Mouse (Mus musculus): ENCODE results near the gene Rnf121. TPM values are rescaled to one million over a fixed set of nuclear protein-coding genes. Genes with fewer than 3 reads are reported as not detected.

Rnf121 gene
- polyA plus RNA-seq, 1 experiment from 2014 or later, result 18.2 TPM

- no peak overlapping the region for H3K27ac ChIP-seq (ENCODE audit: low read length)
- H3K4me1 ChIP-seq (ENCODE audit: insufficient read depth, low read depth, low read length), result peaks cover 6% of the 10 kb centered on the region; the same call in 1 of the 2 replicates
- TF ChIP-seq EP300 (IDR thresholded peaks at IDR 0.05), result no peak
- H3K9me3 ChIP-seq (ENCODE audit: low read length), result no peaks in the 10 kb centered on the region
- H3K4me3 ChIP-seq (ENCODE audit: low read depth, low read length), result no peak overlapping the region
- DNase-seq (ENCODE audit: low spot score), result peak; percentile 47
- WGBS, result 60% methylated on average over 5 of the region's 5 CpGs
- ATAC-seq, result peak; percentile 32; the same call in 1 of the 2 replicates
- H3K27me3 ChIP-seq (replicated peaks; ENCODE audit: insufficient read depth, low read length), result no peaks in the 10 kb centered on the region
- peak overlapping the region; percentile 41 for H3K4me2 ChIP-seq (replicated peaks; ENCODE audit: low read depth, low read length)
- 0 out of 2 replicates have a peak overlapping the region, but pooled peaks have one; percentile 3 for H3K9ac ChIP-seq (replicated peaks; ENCODE audit: low read depth)
- peaks cover 39% of the 10 kb centered on the region for H3K36me3 ChIP-seq (ENCODE audit: insufficient read depth, low read length)
Observed at GRCm38 (mm10) chr7:102017452-102017851, 47.8 kb downstream of the Rnf121 start.

- TF ChIP-seq CTCF (IDR thresholded peaks at IDR 0.05), result no peak
- peak overlapping the region; percentile 41; the same call in 1 of the 2 replicates for H3K4me2 ChIP-seq (replicated peaks; ENCODE audit: low read depth, low read length)
- 87% methylated on average over 4 of the region's 4 CpGs for WGBS
- no peak overlapping the region for H3K9ac ChIP-seq (replicated peaks; ENCODE audit: low read depth)
- H3K4me1 ChIP-seq (ENCODE audit: insufficient read depth, low read depth, low read length), result peaks cover 6% of the 10 kb centered on the region; the same call in 1 of the 2 replicates
- ATAC-seq (no peak), DNase-seq (ENCODE audit: low spot score) (no peak)
- no peak overlapping the region for H3K4me3 ChIP-seq (ENCODE audit: low read depth, low read length)
- H3K27me3 ChIP-seq (replicated peaks; ENCODE audit: insufficient read depth, low read length), result no peaks in the 10 kb centered on the region
- H3K27ac ChIP-seq (ENCODE audit: low read length), result no peak overlapping the region
- no peaks in the 10 kb centered on the region for H3K9me3 ChIP-seq (ENCODE audit: low read length)
- H3K36me3 ChIP-seq (ENCODE audit: insufficient read depth, low read length), result peaks cover 40% of the 10 kb centered on the region
Observed at GRCm38 (mm10) chr7:102016936-102017335, 48.3 kb downstream of the Rnf121 start.

- Histone ChIP-seq H3K4me3 (ENCODE audit: low read depth, low read length) (no peak overlapping the region), H3K9ac (replicated peaks; ENCODE audit: low read depth) (no peak overlapping the region), H3K27ac (ENCODE audit: low read length) (no peak overlapping the region), H3K9me3 (ENCODE audit: low read length) (no peaks in the 10 kb centered on the region), H3K27me3 (replicated peaks; ENCODE audit: insufficient read depth, low read length) (no peaks in the 10 kb centered on the region), H3K4me2 (replicated peaks; ENCODE audit: low read depth, low read length) (no peak overlapping the region), H3K4me1 (ENCODE audit: insufficient read depth, low read depth, low read length) (peaks cover 6% of the 10 kb centered on the region; the same call in 1 of the 2 replicates), H3K36me3 (ENCODE audit: insufficient read depth, low read length) (peaks cover 59% of the 10 kb centered on the region)
- WGBS, result 93% methylated on average over 2 of the region's 2 CpGs
- DNase-seq (ENCODE audit: low spot score), result no peak
- TF ChIP-seq EP300 (IDR thresholded peaks at IDR 0.05), result no peak
- TF ChIP-seq CTCF (IDR thresholded peaks at IDR 0.05), result no peak
- ATAC-seq, result no peak
Observed at GRCm38 (mm10) chr7:102014995-102015394, 50.3 kb downstream of the Rnf121 start.

- TF ChIP-seq EP300 (IDR thresholded peaks at IDR 0.05) (no peak), CTCF (IDR thresholded peaks at IDR 0.05) (no peak)
- no peak for DNase-seq (ENCODE audit: low spot score)
- WGBS, result 92% methylated on average over 8 of the region's 8 CpGs
- no peaks in the 10 kb centered on the region for H3K9me3 ChIP-seq (ENCODE audit: low read length)
- no peak overlapping the region for H3K27ac ChIP-seq (ENCODE audit: low read length)
- H3K4me2 ChIP-seq (replicated peaks; ENCODE audit: low read depth, low read length), result no peak overlapping the region
- H3K36me3 ChIP-seq (ENCODE audit: insufficient read depth, low read length), result peaks cover 74% of the 10 kb centered on the region
- ATAC-seq, result no peak
- no peak overlapping the region for H3K4me3 ChIP-seq (ENCODE audit: low read depth, low read length)
- H3K27me3 ChIP-seq (replicated peaks; ENCODE audit: insufficient read depth, low read length), result no peaks in the 10 kb centered on the region
- peaks cover 6% of the 10 kb centered on the region; the same call in 1 of the 2 replicates for H3K4me1 ChIP-seq (ENCODE audit: insufficient read depth, low read depth, low read length)
- H3K9ac ChIP-seq (replicated peaks; ENCODE audit: low read depth), result no peak overlapping the region
Observed at GRCm38 (mm10) chr7:102013416-102013815, 51.9 kb downstream of the Rnf121 start.

GRCm38 (mm10) chr7:102011855-102012254 is 53.4 kb downstream of the Rnf121 start:
- Histone ChIP-seq H3K9me3 (ENCODE audit: low read length) (no peaks in the 10 kb centered on the region), H3K4me2 (replicated peaks; ENCODE audit: low read depth, low read length) (no peak overlapping the region), H3K9ac (replicated peaks; ENCODE audit: low read depth) (no peak overlapping the region), H3K27me3 (replicated peaks; ENCODE audit: insufficient read depth, low read length) (no peaks in the 10 kb centered on the region), H3K36me3 (ENCODE audit: insufficient read depth, low read length) (peaks cover 79% of the 10 kb centered on the region), H3K4me1 (ENCODE audit: insufficient read depth, low read depth, low read length) (no peaks in the 10 kb centered on the region), H3K27ac (ENCODE audit: low read length) (no peak overlapping the region), H3K4me3 (ENCODE audit: low read depth, low read length) (no peak overlapping the region)
- 89% methylated on average over 9 of the region's 9 CpGs for WGBS
- TF ChIP-seq CTCF (IDR thresholded peaks at IDR 0.05), result no peak
- TF ChIP-seq EP300 (IDR thresholded peaks at IDR 0.05), result no peak
- DNase-seq (ENCODE audit: low spot score) (no peak), ATAC-seq (no peak)

- 86% methylated on average over 1 of the region's 1 CpGs for WGBS
- no peak overlapping the region for H3K9ac ChIP-seq (replicated peaks; ENCODE audit: low read depth)
- H3K27me3 ChIP-seq (replicated peaks; ENCODE audit: insufficient read depth, low read length), result no peaks in the 10 kb centered on the region
- H3K27ac ChIP-seq (ENCODE audit: low read length), result no peak overlapping the region
- no peaks in the 10 kb centered on the region for H3K9me3 ChIP-seq (ENCODE audit: low read length)
- H3K4me2 ChIP-seq (replicated peaks; ENCODE audit: low read depth, low read length), result no peak overlapping the region
- H3K4me3 ChIP-seq (ENCODE audit: low read depth, low read length), result no peak overlapping the region
- DNase-seq (ENCODE audit: low spot score) (no peak), ATAC-seq (no peak)
- no peaks in the 10 kb centered on the region for H3K4me1 ChIP-seq (ENCODE audit: insufficient read depth, low read depth, low read length)
- no peak for TF ChIP-seq CTCF (IDR thresholded peaks at IDR 0.05)
- no peak for TF ChIP-seq EP300 (IDR thresholded peaks at IDR 0.05)
- peaks cover 50% of the 10 kb centered on the region for H3K36me3 ChIP-seq (ENCODE audit: insufficient read depth, low read length)
Observed at GRCm38 (mm10) chr7:102006520-102006919, 58.7 kb downstream of the Rnf121 start.

All from lung, postnatal 0 days (tissue).